Mouse (Mus musculus) limb, embryonic 15.5 days (tissue): ENCODE data around the gene Cstf1. TPM values are rescaled to one million over a fixed set of nuclear protein-coding genes. Genes with fewer than 3 reads are reported as not detected.

Experiments used
- ATAC-seq: fragments of 200-750 bp; cut with Nextera tagmentation; 2 replicates; pipeline ENCODE4 v1.8.0; 2017; ENCODE audit warnings: low read depth, moderate TSS enrichment; ENCODE audit not compliant: insufficient number of reproducible peaks, low FRiP score, low TSS enrichment
- H3K27ac ChIP-seq: fragments of 300-500 bp; sonication (generic); 2 replicates; pipeline ENCODE4 v1.5.1; 2015; ENCODE audit warnings: moderate library complexity, mild to moderate bottlenecking, inconsistent platforms
- H3K27me3 ChIP-seq: fragments of 300-500 bp; sonication (generic); 2 replicates; pipeline ENCODE4 v1.6.1; 2015; ENCODE audit warnings: inconsistent platforms
- H3K36me3 ChIP-seq: fragments of 300-500 bp; sonication (generic); 2 replicates; pipeline ENCODE4 v1.6.1; 2015; ENCODE audit warnings: inconsistent platforms
- H3K4me1 ChIP-seq: fragments of 300-500 bp; sonication (generic); 2 replicates; pipeline ENCODE4 v1.6.1; 2015; ENCODE audit warnings: inconsistent platforms
- H3K4me2 ChIP-seq: fragments of 300-500 bp; sonication (generic); 2 replicates; pipeline ENCODE4 v1.6.1; 2015; ENCODE audit warnings: mild to moderate bottlenecking, inconsistent platforms
- H3K4me3 ChIP-seq: fragments of 300-500 bp; sonication (generic); 2 replicates; pipeline ENCODE4 v1.5.1; 2015; ENCODE audit warnings: mild to moderate bottlenecking, inconsistent platforms
- H3K9ac ChIP-seq: fragments of 300-500 bp; sonication (generic); 2 replicates; pipeline ENCODE4 v1.6.1; 2015; ENCODE audit warnings: inconsistent platforms
- H3K9me3 ChIP-seq: fragments of 300-500 bp; sonication (generic); 2 replicates; pipeline ENCODE4 v1.6.1; 2016; ENCODE audit warnings: inconsistent platforms
- WGBS: fragments of 180-500 bp; shearing (Covaris S2); methylation state at CpG from one replicate; pipeline ENCODE4 v1.1.7; 2015; 5-methylcytosine and 5-hydroxymethylcytosine counted together
- polyA plus RNA-seq: library from polyadenylated mRNA; unstranded; fragments of >200 nt; fragmentation: Nextera tagmentation; extraction: Ambion mirVana; gene quantifications from 2 replicates; pipeline ENCODE4 v1.2.1, GENCODE M21; 2015

The Cstf1 gene
- 32.9 and 33.0 TPM in 2 replicates for polyA plus RNA-seq

- WGBS, result under 1% methylated on average over 66 of the region's 66 CpGs
- peaks cover 48% of the 10 kb centered on the region for H3K36me3 ChIP-seq
- ATAC-seq, result peak; percentile 98
Measured at GRCm38 (mm10) chr2:172370411-172371223, at the start of gene Cstf1, which contains the start of gene Aurka. Gene Cstf1 (plus strand): TSS chr2:172370681. Gene Aurka (minus strand): TSS chr2:172370535.

GRCm38 (mm10) chr2:172320878-172321277, 49.6 kb upstream of the Cstf1 start:
- Histone ChIP-seq H3K4me2 (no peak overlapping the region), H3K27me3 (no peaks in the 10 kb centered on the region), H3K27ac (no peak overlapping the region), H3K9me3 (no peaks in the 10 kb centered on the region), H3K4me3 (no peak overlapping the region), H3K4me1 (no peaks in the 10 kb centered on the region), H3K36me3 (no peaks in the 10 kb centered on the region), H3K9ac (no peak overlapping the region)
- 14% methylated on average over 9 of the region's 9 CpGs for WGBS
- ATAC-seq, result no peak

More at GRCm38 (mm10) chr2:172370411-172371223, at the start of gene Cstf1, which contains the start of gene Aurka:
- Histone ChIP-seq H3K4me1 (peaks cover 21% of the 10 kb centered on the region), H3K27me3 (no peaks in the 10 kb centered on the region), H3K9ac (peak within 1 kb of the TSS; percentile 98), H3K4me2 (peak within 1 kb of the TSS; percentile 76), H3K9me3 (no peaks in the 10 kb centered on the region), H3K4me3 (peak within 1 kb of the TSS; percentile 96), H3K27ac (peak within 1 kb of the TSS; percentile 85)

GRCm38 (mm10) chr2:172328248-172328647, 42.2 kb upstream of the Cstf1 start:
- Histone ChIP-seq H3K4me1 (no peaks in the 10 kb centered on the region), H3K9me3 (no peaks in the 10 kb centered on the region), H3K27ac (no peak overlapping the region), H3K4me3 (no peak overlapping the region), H3K4me2 (no peak overlapping the region), H3K27me3 (peaks cover 29% of the 10 kb centered on the region), H3K9ac (no peak overlapping the region), H3K36me3 (no peaks in the 10 kb centered on the region)
- no peak for ATAC-seq
- 56% methylated on average over 8 of the region's 8 CpGs for WGBS

- Histone ChIP-seq H3K4me2 (no peak overlapping the region), H3K27me3 (peaks cover 29% of the 10 kb centered on the region), H3K4me3 (no peak overlapping the region), H3K4me1 (no peaks in the 10 kb centered on the region), H3K9ac (no peak overlapping the region), H3K27ac (no peak overlapping the region), H3K9me3 (no peaks in the 10 kb centered on the region), H3K36me3 (no peaks in the 10 kb centered on the region)
- WGBS, result 6% methylated on average over 13 of the region's 13 CpGs
- no peak for ATAC-seq
Measured at GRCm38 (mm10) chr2:172329179-172329578, 41.3 kb upstream of the Cstf1 start.

GRCm38 (mm10) chr2:172338206-172338942, 32.1 kb upstream of the Cstf1 start:
- Histone ChIP-seq H3K27ac (no peak overlapping the region), H3K27me3 (no peaks in the 10 kb centered on the region), H3K4me3 (no peak overlapping the region), H3K36me3 (no peaks in the 10 kb centered on the region), H3K4me2 (no peak overlapping the region), H3K9me3 (0 out of 2 replicates have a peak, but pooled peaks cover 2% of the 10 kb centered on the region), H3K4me1 (no peaks in the 10 kb centered on the region), H3K9ac (no peak overlapping the region)
- 49% methylated on average over 19 of the region's 19 CpGs for WGBS
- no peak for ATAC-seq

GRCm38 (mm10) chr2:172340936-172341335, 29.5 kb upstream of the Cstf1 start:
- H3K4me3 ChIP-seq, result no peak overlapping the region
- WGBS, result 51% methylated on average over 3 of the region's 3 CpGs
- H3K36me3 ChIP-seq, result no peaks in the 10 kb centered on the region
- H3K4me1 ChIP-seq, result peaks cover 14% of the 10 kb centered on the region
- no peaks in the 10 kb centered on the region for H3K27me3 ChIP-seq
- ATAC-seq, result no peak
- H3K27ac ChIP-seq, result no peak overlapping the region
- H3K9me3 ChIP-seq, result 0 out of 2 replicates have a peak, but pooled peaks cover 2% of the 10 kb centered on the region
- no peak overlapping the region for H3K9ac ChIP-seq
- no peak overlapping the region for H3K4me2 ChIP-seq

GRCm38 (mm10) chr2:172341606-172342005, 28.9 kb upstream of the Cstf1 start:
- Histone ChIP-seq H3K27me3 (no peaks in the 10 kb centered on the region), H3K4me3 (no peak overlapping the region), H3K9ac (no peak overlapping the region), H3K27ac (no peak overlapping the region), H3K4me2 (no peak overlapping the region), H3K9me3 (0 out of 2 replicates have a peak, but pooled peaks cover 2% of the 10 kb centered on the region), H3K4me1 (peaks cover 20% of the 10 kb centered on the region), H3K36me3 (no peaks in the 10 kb centered on the region)
- ATAC-seq, result no peak
- WGBS, result 55% methylated on average over 5 of the region's 5 CpGs

- 0 out of 2 replicates have a peak, but pooled peaks cover 2% of the 10 kb centered on the region for H3K9me3 ChIP-seq
- no peaks in the 10 kb centered on the region for H3K27me3 ChIP-seq
- H3K4me1 ChIP-seq, result peaks cover 24% of the 10 kb centered on the region
- H3K27ac ChIP-seq, result no peak overlapping the region
- no peak for ATAC-seq
- no peak overlapping the region for H3K9ac ChIP-seq
- 72% methylated on average over 7 of the region's 7 CpGs for WGBS
- no peak overlapping the region for H3K4me2 ChIP-seq
- H3K36me3 ChIP-seq, result no peaks in the 10 kb centered on the region
- no peak overlapping the region for H3K4me3 ChIP-seq
Measured at GRCm38 (mm10) chr2:172343751-172344150, 26.7 kb upstream of the Cstf1 start.

- peak overlapping the region; percentile 67 for H3K27ac ChIP-seq
- H3K9ac ChIP-seq, result no peak overlapping the region
- 0 out of 2 replicates have a peak, but pooled peaks cover 2% of the 10 kb centered on the region for H3K9me3 ChIP-seq
- peak overlapping the region; percentile 64 for H3K4me3 ChIP-seq
- H3K4me1 ChIP-seq, result peaks cover 24% of the 10 kb centered on the region
- H3K4me2 ChIP-seq, result peak overlapping the region; percentile 95
- ATAC-seq, result no peak
- WGBS, result 27% methylated on average over 5 of the region's 5 CpGs
- no peaks in the 10 kb centered on the region for H3K27me3 ChIP-seq
- H3K36me3 ChIP-seq, result no peaks in the 10 kb centered on the region
Measured at GRCm38 (mm10) chr2:172344669-172345068, 25.8 kb upstream of the Cstf1 start.

GRCm38 (mm10) chr2:172345258-172345738, 25.2 kb upstream of the Cstf1 start, which contains the start of gene Fam210b:
Gene Fam210b (plus strand): TSS chr2:172345565.
- H3K27me3 ChIP-seq, result no peaks in the 10 kb centered on the region
- H3K4me3 ChIP-seq, result peak within 1 kb of the TSS; percentile 64
- peak within 1 kb of the TSS; percentile 67 for H3K27ac ChIP-seq
- H3K9me3 ChIP-seq, result 0 out of 2 replicates have a peak, but pooled peaks cover 2% of the 10 kb centered on the region
- H3K4me2 ChIP-seq, result peak within 1 kb of the TSS; percentile 95
- under 1% methylated on average over 35 of the region's 35 CpGs for WGBS
- H3K4me1 ChIP-seq, result peaks cover 24% of the 10 kb centered on the region
- H3K36me3 ChIP-seq, result no peaks in the 10 kb centered on the region
- peak within 1 kb of the TSS; percentile 44; the same call in 1 of the 2 replicates for H3K9ac ChIP-seq
- peak; percentile 97 for ATAC-seq

- H3K27ac ChIP-seq, result 0 out of 2 replicates have a peak overlapping the region, but pooled peaks have one; percentile 51
- no peak for ATAC-seq
- peak overlapping the region; percentile 95 for H3K4me2 ChIP-seq
Measured at GRCm38 (mm10) chr2:172346034-172346929, 24.2 kb upstream of the Cstf1 start.

More at GRCm38 (mm10) chr2:172346034-172346929, 24.2 kb upstream of the Cstf1 start:
- 0 out of 2 replicates have a peak, but pooled peaks cover 2% of the 10 kb centered on the region for H3K9me3 ChIP-seq
- no peaks in the 10 kb centered on the region for H3K27me3 ChIP-seq
- peaks cover 24% of the 10 kb centered on the region for H3K4me1 ChIP-seq
- peak overlapping the region; percentile 64 for H3K4me3 ChIP-seq
- WGBS, result 9% methylated on average over 31 of the region's 31 CpGs
- no peaks in the 10 kb centered on the region for H3K36me3 ChIP-seq
- H3K9ac ChIP-seq, result no peak overlapping the region; the same call in 1 of the 2 replicates
